Mouse (Mus musculus) megakaryocyte, adult 5-6 weeks (primary cell): ENCODE measurements around the gene Rbm47. TPM values are rescaled to one million over a fixed set of nuclear protein-coding genes. Genes with fewer than 3 reads are reported as not detected.

Source experiments
- ATAC-seq: 2 replicates; pipeline ENCODE4 v1.8.0; 2016; ENCODE audit warnings: mild to moderate bottlenecking, inconsistent platforms; ENCODE audit not compliant: poor library complexity, severe bottlenecking
- total RNA-seq, 2 experiments: library from RNA; stranded (forward) in 1 of 2; stranded (reverse) in 1 of 2; fragments of 153-499, 151-499 nt in 1 of 2; fragments of 221-1000, 200-1000 nt in 1 of 2; gene quantifications; 2 replicates each; pipeline versions ENCODE4 v1.2.3 to v1.2.4; 2015 to 2017

The Rbm47 gene
- total RNA-seq, 2 experiments from 2014 or later, result 13.3 to 30.2 TPM

- no peak for ATAC-seq
Observed at GRCm38 (mm10) chr5:66036440-66037054, 136.4 kb downstream of the Rbm47 start.

GRCm38 (mm10) chr5:66034375-66035195, 138.3 kb downstream of the Rbm47 start:
- ATAC-seq, result no peak

GRCm38 (mm10) chr5:66032826-66033225, 140.1 kb downstream of the Rbm47 start:
- no peak for ATAC-seq

- ATAC-seq, result no peak
Observed at GRCm38 (mm10) chr5:66031699-66032098, 141.2 kb downstream of the Rbm47 start.

GRCm38 (mm10) chr5:66028232-66028631, 144.7 kb downstream of the Rbm47 start:
- no peak for ATAC-seq

GRCm38 (mm10) chr5:66027206-66027605, 145.7 kb downstream of the Rbm47 start:
- no peak for ATAC-seq

GRCm38 (mm10) chr5:66026796-66027195, 146.1 kb downstream of the Rbm47 start:
- no peak for ATAC-seq

GRCm38 (mm10) chr5:66015449-66015961, 157.4 kb downstream of the Rbm47 start:
- peak; percentile 71 for ATAC-seq

- no peak for ATAC-seq
Observed at GRCm38 (mm10) chr5:66014437-66014836, 158.5 kb downstream of the Rbm47 start.

GRCm38 (mm10) chr5:66013999-66014398, 158.9 kb downstream of the Rbm47 start:
- 0 out of 2 replicates have a peak, but pooled peaks have one; percentile 43 for ATAC-seq

GRCm38 (mm10) chr5:66008245-66008967, 164.5 kb downstream of the Rbm47 start:
- ATAC-seq, result no peak

- peak; percentile 68; the same call in 1 of the 2 replicates for ATAC-seq
Observed at GRCm38 (mm10) chr5:66005041-66005678, 167.8 kb downstream of the Rbm47 start.

GRCm38 (mm10) chr5:66004134-66004925, 168.6 kb downstream of the Rbm47 start, which contains the start of gene 9130230L23Rik:
Gene 9130230L23Rik (minus strand): TSS chr5:66004285.
- ATAC-seq, result no peak

- no peak for ATAC-seq
Observed at GRCm38 (mm10) chr5:66001232-66001631, 171.7 kb downstream of the Rbm47 start.

GRCm38 (mm10) chr5:66000567-66001125, 172.3 kb downstream of the Rbm47 start:
- ATAC-seq, result peak; percentile 33; the same call in 1 of the 2 replicates

GRCm38 (mm10) chr5:66000074-66000473, 172.8 kb downstream of the Rbm47 start:
- ATAC-seq, result no peak

GRCm38 (mm10) chr5:65999106-65999505, 173.8 kb downstream of the Rbm47 start:
- no peak for ATAC-seq

- no peak for ATAC-seq
Observed at GRCm38 (mm10) chr5:65997813-65998212, 175.1 kb downstream of the Rbm47 start.

GRCm38 (mm10) chr5:65994643-65995042, 178.3 kb downstream of the Rbm47 start:
- no peak for ATAC-seq
